Mouse (Mus musculus): Measurements from ENCODE around the gene Lypd5. TPM values are rescaled to one million over a fixed set of nuclear protein-coding genes. Genes with fewer than 3 reads are reported as not detected.

Lypd5 gene
- polyA plus RNA-seq, 1 experiment = not detected

DNA sequence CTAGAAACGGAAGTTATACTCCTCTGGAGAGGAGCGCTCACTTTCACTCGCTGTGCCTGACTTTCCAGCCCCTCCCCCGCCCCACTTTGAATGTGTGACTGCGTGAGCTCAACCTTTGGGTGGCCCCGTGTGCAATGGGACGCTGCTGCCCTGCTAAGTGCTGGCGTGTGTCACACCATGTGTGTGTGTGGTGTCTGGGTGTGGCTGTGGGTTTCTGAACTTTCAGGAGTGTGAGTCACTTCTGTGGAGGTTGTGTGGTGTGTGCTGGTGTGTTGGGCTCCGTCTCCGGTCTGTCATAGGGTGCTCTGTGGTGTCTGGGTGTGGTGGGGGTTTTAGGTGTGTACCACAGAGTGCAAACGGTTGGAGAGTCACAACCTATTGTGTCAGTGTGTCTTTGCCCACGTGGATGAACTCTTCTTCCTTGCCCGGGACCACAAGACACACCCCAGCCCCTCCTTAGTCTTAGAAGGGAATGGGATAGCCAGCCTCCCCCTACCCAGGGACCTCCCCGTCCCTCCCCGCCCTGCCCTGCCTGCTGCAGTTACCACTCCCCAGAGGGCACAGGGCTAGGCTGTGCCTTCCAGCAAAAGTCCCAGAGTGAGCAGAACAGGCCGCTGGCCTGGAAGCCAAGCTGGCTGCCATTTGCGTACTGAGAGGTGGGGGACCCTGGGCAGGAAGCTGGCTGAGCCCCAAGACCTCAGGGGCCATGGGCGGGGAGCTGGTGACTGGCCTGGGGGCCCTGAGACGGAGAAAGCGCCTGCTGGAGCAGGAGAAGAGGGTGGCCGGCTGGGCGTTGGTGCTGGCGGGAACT, 20.9 kb downstream of the Lypd5 start, which contains the start of gene Kcnn4:
Gene Kcnn4, plus strand, starts transcription at position 533 of the 811 bp plus-strand sequence.
- Histone ChIP-seq H3K36me3 (replicated peaks; ENCODE audit: low read length) (peaks cover 4% of the 10 kb centered on the region), H3K4me3 (replicated peaks) (peak within 1 kb of the TSS; percentile 92), H3K4me1 (peaks cover 91% of the 10 kb centered on the region), H3K27me3 (replicated peaks) (no peaks in the 10 kb centered on the region), H3K9me3 (no peaks in the 10 kb centered on the region)
- TF ChIP-seq FLI1 (IDR thresholded peaks at IDR 0.05; ENCODE audit: low read length) = no peak
- TF ChIP-seq GATA1 (IDR thresholded peaks at IDR 0.05; ENCODE audit: borderline replicate concordance, low read length) = no peak

GRCm38 (mm10) chr7:24371012-24371808, 22.2 kb downstream of the Lypd5 start:
- peak overlapping the region; percentile 90 for H3K4me3 ChIP-seq (replicated peaks)
- no peaks in the 10 kb centered on the region for H3K27me3 ChIP-seq (replicated peaks)
- H3K4me1 ChIP-seq = peaks cover 78% of the 10 kb centered on the region
- H3K36me3 ChIP-seq (replicated peaks; ENCODE audit: low read length) = peaks cover 8% of the 10 kb centered on the region
- TF ChIP-seq GATA1 (IDR thresholded peaks at IDR 0.05; ENCODE audit: borderline replicate concordance, low read length) (no peak), FLI1 (IDR thresholded peaks at IDR 0.05; ENCODE audit: low read length) (no peak)
- no peaks in the 10 kb centered on the region for H3K9me3 ChIP-seq

DNA sequence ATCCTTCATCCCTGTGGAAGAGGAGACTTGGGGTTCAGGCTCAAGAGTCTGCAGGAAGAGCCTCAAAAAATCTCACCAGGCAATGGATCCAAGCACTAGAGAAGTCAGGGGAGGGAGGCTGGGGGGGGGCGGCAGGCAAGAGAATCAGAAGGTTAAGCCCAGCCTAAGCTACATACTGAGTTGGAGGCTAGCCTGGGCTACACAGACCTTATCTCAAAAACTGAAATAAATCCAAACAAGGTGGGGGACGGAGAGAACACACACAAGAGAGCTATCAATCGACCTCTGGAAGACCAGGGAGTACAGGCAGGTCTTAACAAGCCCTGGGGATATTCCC, 22.8 kb downstream of the Lypd5 start:
- no peaks in the 10 kb centered on the region for H3K9me3 ChIP-seq
- no peak for TF ChIP-seq FLI1 (IDR thresholded peaks at IDR 0.05; ENCODE audit: low read length)
- no peak for TF ChIP-seq GATA1 (IDR thresholded peaks at IDR 0.05; ENCODE audit: borderline replicate concordance, low read length)
- H3K4me1 ChIP-seq = peaks cover 77% of the 10 kb centered on the region
- no peaks in the 10 kb centered on the region for H3K27me3 ChIP-seq (replicated peaks)
- peaks cover 13% of the 10 kb centered on the region for H3K36me3 ChIP-seq (replicated peaks; ENCODE audit: low read length)
- H3K4me3 ChIP-seq (replicated peaks) = peak overlapping the region; percentile 90

GRCm38 (mm10) chr7:24372300-24372699, 23.3 kb downstream of the Lypd5 start:
- TF ChIP-seq FLI1 (IDR thresholded peaks at IDR 0.05; ENCODE audit: low read length) (no peak), GATA1 (IDR thresholded peaks at IDR 0.05; ENCODE audit: borderline replicate concordance, low read length) (no peak)
- peaks cover 19% of the 10 kb centered on the region for H3K36me3 ChIP-seq (replicated peaks; ENCODE audit: low read length)
- peak overlapping the region; percentile 88 for H3K4me3 ChIP-seq (replicated peaks)
- peaks cover 77% of the 10 kb centered on the region for H3K4me1 ChIP-seq
- no peaks in the 10 kb centered on the region for H3K9me3 ChIP-seq
- no peaks in the 10 kb centered on the region for H3K27me3 ChIP-seq (replicated peaks)

DNA sequence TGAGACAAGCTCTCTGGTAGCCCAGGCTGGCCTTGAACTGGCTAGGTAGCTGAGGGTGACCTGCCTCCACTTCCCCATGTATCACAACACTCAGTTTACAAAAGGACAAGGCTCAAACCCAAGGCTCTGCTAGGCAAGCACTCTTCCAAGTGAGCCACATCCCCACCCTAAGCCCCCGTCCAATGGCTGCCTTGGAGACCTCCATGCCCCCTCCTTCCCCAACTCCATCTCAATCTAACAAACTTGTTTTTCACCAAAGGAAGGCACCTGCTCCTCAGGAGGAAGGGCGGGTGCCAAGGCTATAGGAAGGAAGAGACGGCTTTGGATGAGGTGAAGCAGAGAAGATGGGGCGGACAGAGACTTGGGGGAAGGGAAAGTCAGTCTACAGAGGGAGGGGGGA, 23.8 kb downstream of the Lypd5 start:
- Histone ChIP-seq H3K4me3 (replicated peaks) (peak overlapping the region; percentile 88), H3K4me1 (peaks cover 77% of the 10 kb centered on the region), H3K9me3 (no peaks in the 10 kb centered on the region), H3K27me3 (replicated peaks) (no peaks in the 10 kb centered on the region), H3K36me3 (replicated peaks; ENCODE audit: low read length) (peaks cover 22% of the 10 kb centered on the region)
- TF ChIP-seq FLI1 (IDR thresholded peaks at IDR 0.05; ENCODE audit: low read length) (no peak), GATA1 (IDR thresholded peaks at IDR 0.05; ENCODE audit: borderline replicate concordance, low read length) (no peak)

- Histone ChIP-seq H3K27me3 (replicated peaks) (no peaks in the 10 kb centered on the region), H3K4me1 (peaks cover 84% of the 10 kb centered on the region), H3K9me3 (no peaks in the 10 kb centered on the region), H3K36me3 (replicated peaks; ENCODE audit: low read length) (peaks cover 31% of the 10 kb centered on the region), H3K4me3 (replicated peaks) (peak overlapping the region; percentile 85)
- TF ChIP-seq GATA1 (IDR thresholded peaks at IDR 0.05; ENCODE audit: borderline replicate concordance, low read length) = no peak
- TF ChIP-seq FLI1 (IDR thresholded peaks at IDR 0.05; ENCODE audit: low read length) = no peak
These were observed 24.8 kb downstream of the Lypd5 start for GRCm38 (mm10) chr7:24373538-24374379.

DNA sequence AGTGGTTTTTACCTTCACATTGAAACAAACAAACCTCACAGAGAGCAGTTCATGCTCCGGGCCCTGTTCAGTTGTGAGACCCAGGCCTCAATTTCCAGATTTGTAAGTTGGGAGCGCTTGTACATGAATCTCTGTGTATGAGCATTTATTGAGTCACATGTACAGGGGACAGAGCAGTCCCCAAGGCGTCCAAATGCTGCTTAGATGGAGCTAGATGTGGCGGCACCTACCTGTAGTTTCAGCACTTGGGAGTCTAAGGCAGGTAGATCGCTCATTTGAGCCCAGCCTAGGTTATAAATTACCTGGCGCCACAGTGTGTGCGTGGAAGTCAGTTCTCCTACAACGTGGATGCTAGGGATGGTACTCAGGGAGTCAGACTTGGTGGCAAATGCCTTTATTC, 27.5 kb downstream of the Lypd5 start:
- Histone ChIP-seq H3K36me3 (replicated peaks; ENCODE audit: low read length) (peaks cover 56% of the 10 kb centered on the region), H3K9me3 (no peaks in the 10 kb centered on the region), H3K4me3 (replicated peaks) (no peak overlapping the region), H3K4me1 (peaks cover 82% of the 10 kb centered on the region), H3K27me3 (replicated peaks) (no peaks in the 10 kb centered on the region)
- TF ChIP-seq GATA1 (IDR thresholded peaks at IDR 0.05; ENCODE audit: borderline replicate concordance, low read length) (no peak), FLI1 (IDR thresholded peaks at IDR 0.05; ENCODE audit: low read length) (no peak)

- peaks cover 64% of the 10 kb centered on the region for H3K36me3 ChIP-seq (replicated peaks; ENCODE audit: low read length)
- no peaks in the 10 kb centered on the region for H3K9me3 ChIP-seq
- H3K27me3 ChIP-seq (replicated peaks) = no peaks in the 10 kb centered on the region
- H3K4me3 ChIP-seq (replicated peaks) = peak overlapping the region; percentile 84
- H3K4me1 ChIP-seq = peaks cover 82% of the 10 kb centered on the region
- no peak for TF ChIP-seq FLI1 (IDR thresholded peaks at IDR 0.05; ENCODE audit: low read length)
These were observed 28.3 kb downstream of the Lypd5 start for GRCm38 (mm10) chr7:24377091-24377865.
